Mouse (Mus musculus) macrophage (primary cell): ENCODE data around the gene Arhgef33. TPM values are rescaled to one million over a fixed set of nuclear protein-coding genes. Genes with fewer than 3 reads are reported as not detected.
"Not testable (repeated sequence)": the region's sequence is repeated elsewhere in the genome, so short reads cannot be mapped to it uniquely, and the experiment has no call there.

Source experiments
- H3K27ac ChIP-seq: fragments of 350-480 bp; formaldehyde crosslinking; 2 replicates; pipeline ENCODE4 v1.9.0; 2021
- H3K36me3 ChIP-seq: fragments of 350-480 bp; formaldehyde crosslinking; 2 replicates; pipeline ENCODE4 v1.9.0; 2021; ENCODE audit errors: inconsistent target
- H3K4me3 ChIP-seq: fragments of 350-480 bp; formaldehyde crosslinking; 2 replicates; pipeline ENCODE4 v1.9.0; 2021; ENCODE audit errors: inconsistent target
- H3K79me2 ChIP-seq: fragments of 350-480 bp; formaldehyde crosslinking; 2 replicates; pipeline ENCODE4 v1.9.0; 2021; ENCODE audit errors: inconsistent target
- WGBS: methylation state at CpG from one replicate; pipeline ENCODE4 v1.1.7; 2026; ENCODE audit warnings: inconsistent platforms; ENCODE audit not compliant: missing documents; 5-methylcytosine and 5-hydroxymethylcytosine counted together
- polyA plus RNA-seq: library from polyadenylated mRNA; stranded (reverse); fragments of 250-400 nt; gene quantifications from 3 replicates; pipeline ENCODE4 v1.2.4, GENCODE M21; 2018; ENCODE audit warnings: inconsistent platforms
- total RNA-seq, 78 experiments: library from RNA; depleted of rRNA; stranded (reverse); fragments of 250-400 nt; gene quantifications; 1 replicate in 9 of 78; 2 replicates in 24 of 78; 3 replicates in 43 of 78; 4 replicates in 2 of 78; pipeline ENCODE4 v1.2.4; 2018; ENCODE audit warnings: inconsistent platforms in 56 of 78

Arhgef33 gene
- not detected for total RNA-seq (2018; cell fraction: chromatin; rRNA removed)
- total RNA-seq (2018; cell fraction: cytosol; rRNA removed), result under 1 TPM in 4 of 26 experiments, not detected in 22; 0.17 to 0.36 (median 0.30) TPM
- total RNA-seq (2018; cell fraction: nucleus; rRNA removed), result 1 to 10 TPM in 1 of 26 experiments, not detected in 25; 1.2 TPM
- polyA plus RNA-seq, result 0.32 TPM in 1 of 3 replicates, not detected in the others

DNA sequence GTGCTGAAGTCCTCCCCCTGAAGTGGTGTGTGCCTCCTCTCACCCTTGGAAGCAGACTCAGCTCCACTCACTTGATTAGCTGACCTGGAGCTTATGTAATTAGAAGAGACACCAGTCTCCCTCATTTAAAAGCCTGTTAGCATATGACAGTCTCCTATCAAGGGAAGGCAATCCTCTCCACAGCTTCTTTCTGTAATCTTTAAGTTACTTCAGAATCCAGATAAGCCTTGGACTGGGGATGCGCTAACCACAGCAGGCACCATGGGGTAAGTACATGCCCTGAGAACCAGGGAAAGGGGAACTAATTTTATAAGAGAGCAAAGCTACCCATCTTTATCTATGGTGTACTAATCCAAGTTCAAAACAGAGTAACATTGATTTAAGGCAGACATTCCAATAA is at the start of gene Arhgef33:
Gene Arhgef33, plus strand, starts transcription at position 157 of the 400 bp plus-strand sequence.
- Histone ChIP-seq H3K4me3 (no peak within 1 kb of the TSS), H3K36me3 (no peaks in the 10 kb centered on the region), H3K79me2 (no peaks in the 10 kb centered on the region), H3K27ac (no peak within 1 kb of the TSS)
- WGBS, result 100% methylated on average over 1 of the region's 1 CpGs

DNA sequence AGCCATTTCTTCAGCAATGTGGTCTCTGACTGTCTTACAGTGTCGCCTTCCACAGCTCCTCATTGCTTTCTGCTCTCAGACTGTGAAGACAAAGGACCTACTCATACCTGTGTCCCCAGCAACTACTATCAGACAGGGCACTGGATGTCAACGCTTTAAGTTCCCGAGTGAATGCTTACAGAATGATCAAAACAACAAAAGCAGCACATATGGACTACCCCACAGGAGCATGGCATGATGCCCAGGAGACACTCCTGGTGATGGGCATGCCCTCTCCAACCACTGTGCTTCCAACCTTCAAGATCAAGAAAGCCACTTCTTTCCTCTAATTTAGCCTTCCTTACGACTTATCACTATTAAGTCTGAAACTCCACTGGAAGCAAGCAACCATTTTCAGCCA is 40.1 kb upstream of the Arhgef33 start:
- WGBS, result 94% methylated on average over 4 of the region's 4 CpGs
- Histone ChIP-seq H3K36me3 (peaks cover 65% of the 10 kb centered on the region), H3K27ac (no peak overlapping the region), H3K4me3 (no peak overlapping the region), H3K79me2 (no peaks in the 10 kb centered on the region)

DNA sequence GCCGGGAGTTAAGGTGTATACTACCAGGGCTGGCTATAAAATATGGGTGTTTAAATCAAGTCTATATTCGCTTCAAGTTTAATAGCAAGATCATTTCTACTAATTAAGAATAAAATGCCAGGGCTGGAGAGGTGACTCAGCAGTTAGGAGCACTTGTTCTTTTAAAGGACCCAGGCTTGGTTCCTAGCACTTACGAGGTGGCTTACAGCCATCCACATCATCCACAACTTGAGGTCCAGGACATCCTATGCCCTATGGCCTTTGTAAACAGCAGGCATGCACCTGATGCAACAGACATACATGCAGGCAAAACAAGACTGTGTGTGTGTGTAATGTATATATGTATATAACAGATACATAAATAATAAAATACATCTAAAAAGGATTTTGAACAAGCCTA is 39.1 kb upstream of the Arhgef33 start:
- 93% methylated on average over 3 of the region's 3 CpGs for WGBS
- Histone ChIP-seq H3K4me3 (no peak overlapping the region), H3K27ac (no peak overlapping the region), H3K79me2 (no peaks in the 10 kb centered on the region), H3K36me3 (peaks cover 75% of the 10 kb centered on the region)

DNA sequence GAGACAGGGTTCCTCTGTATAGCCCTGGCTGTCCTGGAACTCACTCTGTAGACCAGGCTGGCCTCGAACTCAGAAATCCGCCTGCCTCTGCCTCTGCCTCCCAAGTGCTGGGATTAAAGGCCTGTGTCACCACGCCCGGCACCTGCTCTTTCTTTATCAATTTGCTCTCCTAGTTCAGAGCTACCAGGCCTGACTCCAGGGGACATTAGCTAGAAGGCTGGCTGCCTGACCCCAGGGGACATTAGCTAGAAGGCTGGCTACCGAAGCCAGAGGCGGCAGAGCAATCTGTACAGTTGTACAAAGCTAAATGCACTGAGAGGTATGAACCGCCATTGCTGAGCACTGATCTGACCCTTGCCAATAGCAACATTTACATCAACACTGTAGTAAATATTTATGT is 36.6 kb upstream of the Arhgef33 start:
- not testable (repeated sequence) for H3K27ac ChIP-seq, H3K79me2 ChIP-seq, H3K4me3 ChIP-seq
- WGBS, result 96% methylated on average over 7 of the region's 7 CpGs
- peaks cover 75% of the 10 kb centered on the region for H3K36me3 ChIP-seq

DNA sequence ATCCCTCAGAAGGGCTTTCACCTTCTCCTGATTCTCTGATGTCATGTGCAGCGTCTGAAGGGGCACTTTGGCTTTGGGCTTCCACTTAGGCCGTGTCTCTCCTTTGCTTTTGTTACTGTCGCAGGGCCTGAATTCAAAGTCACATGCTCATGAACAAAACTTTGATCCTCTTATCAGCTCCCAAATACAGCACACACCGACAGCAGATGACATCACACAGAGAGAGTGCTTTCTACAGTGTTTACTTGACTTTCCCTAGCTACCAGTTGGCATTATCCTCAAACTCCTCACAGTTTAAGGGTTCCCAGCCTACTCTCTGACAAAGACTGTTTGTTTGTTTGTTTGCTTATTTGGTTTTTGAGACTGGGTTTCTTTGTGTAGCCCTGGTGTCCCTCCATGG is 29.0 kb upstream of the Arhgef33 start:
- WGBS, result 95% methylated on average over 4 of the region's 4 CpGs

DNA sequence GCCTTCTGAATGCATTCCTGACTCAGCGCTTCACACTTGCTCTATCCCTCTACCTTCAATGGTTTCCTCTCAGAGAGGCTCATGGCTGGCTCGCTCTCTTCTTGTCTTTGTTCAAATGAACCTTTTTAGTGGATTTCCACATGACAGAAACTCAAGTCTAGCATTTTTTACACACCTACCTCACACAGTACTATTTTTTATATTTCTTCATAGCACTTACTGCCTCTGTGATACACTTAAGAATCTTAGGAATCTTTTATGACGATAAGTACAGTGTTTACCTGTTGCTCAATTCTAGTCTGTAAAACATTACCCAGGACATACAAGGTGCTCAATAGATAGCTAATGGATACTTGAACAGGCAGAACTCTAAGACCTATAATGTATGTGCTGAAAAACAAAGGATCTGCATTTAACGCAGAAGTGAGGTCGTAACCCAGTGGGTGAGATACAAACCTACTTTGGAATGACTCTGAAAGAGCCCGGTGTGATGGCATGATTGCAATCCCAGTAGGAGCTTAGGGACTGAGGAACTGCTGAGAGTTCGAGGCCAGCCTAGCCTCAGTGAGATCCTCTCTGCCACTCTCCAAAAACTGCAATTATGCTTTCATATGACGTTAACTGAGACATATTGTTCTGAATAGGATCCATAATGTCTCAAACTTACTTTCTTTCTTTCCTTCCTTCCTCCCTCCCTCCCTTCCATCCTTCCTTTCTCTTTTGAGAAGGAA is 27.7 kb upstream of the Arhgef33 start:
- WGBS, result 94% methylated on average over 8 of the region's 8 CpGs
- Histone ChIP-seq H3K79me2 (peaks cover 20% of the 10 kb centered on the region; the same call in 1 of the 2 replicates), H3K27ac (no peak overlapping the region), H3K36me3 (peaks cover 43% of the 10 kb centered on the region; the same call in 1 of the 2 replicates), H3K4me3 (no peak overlapping the region)

More for the DNA sequence above, 29.0 kb upstream of the Arhgef33 start:
- peaks cover 55% of the 10 kb centered on the region; the same call in 1 of the 2 replicates for H3K36me3 ChIP-seq
- H3K79me2 ChIP-seq, result peaks cover 8% of the 10 kb centered on the region; the same call in 1 of the 2 replicates
- no peak overlapping the region for H3K27ac ChIP-seq
- no peak overlapping the region for H3K4me3 ChIP-seq

DNA sequence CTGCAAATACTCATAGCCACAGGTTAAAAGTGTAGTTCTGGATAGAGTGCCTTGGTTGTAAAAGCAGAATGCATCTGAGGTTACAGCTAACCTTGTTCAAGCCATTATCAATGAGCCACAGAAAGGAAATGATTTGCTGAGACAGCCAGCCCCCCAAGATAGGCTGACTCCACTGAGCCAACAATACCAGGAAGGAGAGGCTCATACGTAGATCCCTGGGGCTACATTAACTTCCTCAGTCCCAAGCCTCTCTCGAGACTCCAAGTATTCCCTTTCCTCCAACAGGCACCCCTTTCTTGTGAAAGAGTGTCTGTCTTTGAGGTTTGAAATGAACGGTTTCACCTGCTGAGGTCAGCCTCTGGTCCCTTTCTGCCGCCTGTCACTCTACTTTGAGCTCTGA is 22.8 kb upstream of the Arhgef33 start:
- 88% methylated on average over 4 of the region's 4 CpGs for WGBS
- Histone ChIP-seq H3K4me3 (no peak overlapping the region), H3K36me3 (peaks cover 16% of the 10 kb centered on the region; the same call in 1 of the 2 replicates), H3K27ac (no peak overlapping the region), H3K79me2 (peaks cover 35% of the 10 kb centered on the region; the same call in 1 of the 2 replicates)

DNA sequence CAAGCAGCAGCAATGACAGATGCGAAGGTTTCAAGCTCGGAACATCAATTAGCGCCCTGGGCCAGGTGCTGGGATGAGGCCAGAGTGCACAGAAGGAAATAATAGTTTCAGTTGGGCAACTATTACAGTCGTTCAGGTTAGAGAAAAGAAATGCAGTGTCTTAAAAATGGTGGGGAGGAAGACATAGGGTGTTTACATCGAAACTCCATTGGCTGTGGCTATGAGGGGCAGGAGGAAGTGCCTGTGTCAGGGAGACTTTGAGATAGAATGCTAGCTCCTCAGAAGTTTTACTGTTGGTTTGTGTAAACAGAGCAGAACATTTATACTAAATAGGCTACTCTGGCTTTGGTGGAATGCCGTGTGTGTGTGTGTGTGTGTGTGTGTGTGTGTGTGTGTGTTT is 19.2 kb upstream of the Arhgef33 start:
- 59% methylated on average over 6 of the region's 6 CpGs for WGBS
- H3K36me3 ChIP-seq, result no peaks in the 10 kb centered on the region
- H3K4me3 ChIP-seq, result no peak overlapping the region
- H3K27ac ChIP-seq, result no peak overlapping the region
- H3K79me2 ChIP-seq, result peaks cover 33% of the 10 kb centered on the region; the same call in 1 of the 2 replicates

DNA sequence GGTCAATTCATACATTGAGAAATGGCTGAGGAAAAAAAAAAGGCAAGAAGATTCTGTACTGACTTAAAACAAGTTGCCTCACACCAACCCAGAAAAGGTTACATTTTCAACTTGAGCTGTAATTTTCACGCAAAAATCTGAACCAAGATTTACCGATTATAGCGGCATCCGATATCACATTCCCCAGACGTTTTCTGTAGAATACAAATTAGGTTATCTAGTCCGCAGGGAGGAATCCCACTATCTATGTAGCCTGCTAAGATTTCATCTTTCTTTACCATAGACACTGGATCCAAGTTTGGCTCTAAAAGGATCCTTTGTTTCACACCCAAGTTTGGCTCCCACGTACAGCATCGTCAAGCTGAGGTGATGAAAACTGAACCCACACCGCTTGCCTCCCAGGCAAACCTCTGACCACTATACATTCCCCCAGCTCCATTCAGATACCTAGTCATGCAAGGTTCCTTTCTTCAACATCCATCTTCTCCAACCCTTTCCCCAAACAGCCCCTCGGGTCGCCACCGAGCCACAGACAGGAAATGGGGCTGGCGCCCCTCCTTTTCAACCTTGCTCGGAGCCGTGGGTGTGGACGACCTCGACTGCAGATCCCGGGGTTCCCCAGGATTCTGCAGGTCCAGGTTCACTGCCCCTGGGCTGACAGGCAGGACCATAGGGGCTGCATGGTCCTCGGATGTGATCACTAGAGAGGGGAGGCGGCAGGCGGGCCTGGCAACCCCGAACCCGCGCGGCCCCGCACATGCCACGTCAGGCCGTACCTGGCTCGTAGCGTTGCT is 17.7 kb upstream of the Arhgef33 start:
- peaks cover 19% of the 10 kb centered on the region; the same call in 1 of the 2 replicates for H3K79me2 ChIP-seq
- no peak overlapping the region for H3K27ac ChIP-seq
- 3% methylated on average over 29 of the region's 30 CpGs for WGBS
- peak overlapping the region; percentile 93 for H3K4me3 ChIP-seq
- H3K36me3 ChIP-seq, result no peaks in the 10 kb centered on the region

DNA sequence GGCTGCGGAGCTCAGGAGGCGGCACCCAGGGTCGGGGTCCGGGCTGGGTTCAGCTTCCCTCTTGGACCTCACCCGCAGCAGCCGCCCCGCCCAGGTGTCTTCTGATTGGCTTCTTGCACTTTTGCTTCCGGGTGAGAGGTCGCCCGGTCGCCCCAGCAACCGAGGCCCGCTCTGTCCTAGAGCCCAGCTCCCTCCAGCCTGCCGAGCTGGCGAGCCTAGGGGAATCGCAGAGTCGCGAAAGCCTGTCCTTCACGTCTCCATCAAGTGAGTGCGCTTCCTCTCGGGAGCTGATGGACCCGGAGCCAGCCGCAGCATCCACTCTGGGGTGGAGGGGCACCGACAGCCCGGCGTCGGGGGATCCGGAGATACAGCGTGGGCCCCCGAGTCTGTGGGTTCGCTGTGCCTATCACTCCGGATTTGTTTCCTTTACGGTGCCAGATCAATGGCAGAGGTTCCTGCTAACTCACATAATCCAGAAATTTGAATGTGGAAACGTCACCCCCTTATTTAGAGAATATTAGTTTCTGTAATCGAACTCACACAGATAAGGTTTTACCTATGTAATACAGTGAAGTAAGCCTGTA is 17.0 kb upstream of the Arhgef33 start, which contains the start of the genes Morn2 and Dhx57:
Gene Morn2, plus strand, starts transcription at position 130 of the 584 bp plus-strand sequence.
Gene Dhx57, minus strand, starts transcription at position 403 of the 584 bp plus-strand sequence.
- 1% methylated on average over 35 of the region's 35 CpGs for WGBS
- no peaks in the 10 kb centered on the region for H3K36me3 ChIP-seq
- H3K27ac ChIP-seq, result no peak within 1 kb of the TSS
- peak within 1 kb of the TSS; percentile 93 for H3K4me3 ChIP-seq
- peaks cover 16% of the 10 kb centered on the region; the same call in 1 of the 2 replicates for H3K79me2 ChIP-seq

DNA sequence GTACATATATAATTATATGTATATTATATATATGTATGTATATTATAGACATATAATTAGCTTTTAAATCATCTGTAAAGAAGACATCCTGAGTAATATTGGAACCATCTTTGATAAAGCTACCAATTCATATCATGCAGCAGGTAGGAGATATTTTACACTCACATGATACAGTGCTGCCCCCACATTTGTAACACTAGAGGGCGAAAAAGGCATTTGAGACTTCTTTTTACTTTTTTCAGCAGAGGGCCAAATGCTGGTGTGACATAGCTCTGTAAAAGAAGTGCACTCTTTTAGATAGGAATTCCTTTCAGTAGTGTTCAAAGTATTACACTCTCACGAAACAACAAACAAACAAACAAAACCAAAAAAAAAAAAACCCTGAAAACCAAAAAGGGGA is 16.1 kb upstream of the Arhgef33 start:
- Histone ChIP-seq H3K79me2 (peaks cover 16% of the 10 kb centered on the region; the same call in 1 of the 2 replicates), H3K27ac (no peak overlapping the region), H3K4me3 (no peak overlapping the region), H3K36me3 (no peaks in the 10 kb centered on the region)
- 33% methylated on average over 2 of the region's 2 CpGs for WGBS

DNA sequence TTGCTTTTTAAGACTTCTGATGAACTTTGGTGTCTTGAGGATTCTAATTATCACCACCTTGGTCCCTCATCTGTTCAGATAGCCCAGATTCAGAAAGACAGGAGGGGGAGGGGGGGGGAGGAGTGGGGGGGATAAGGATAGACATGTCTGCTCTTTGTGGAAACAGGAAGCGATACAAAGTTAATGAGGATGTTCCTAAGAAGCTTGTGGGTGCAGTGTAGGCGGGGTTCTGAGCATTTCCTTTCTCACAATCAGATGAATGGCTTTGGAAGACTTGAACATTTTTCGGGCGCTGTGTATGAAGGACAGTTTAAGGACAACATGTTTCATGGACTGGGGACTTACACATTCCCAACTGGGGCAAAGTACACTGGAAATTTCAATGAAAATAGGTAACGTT is 11.9 kb upstream of the Arhgef33 start:
- Histone ChIP-seq H3K4me3 (no peak overlapping the region), H3K79me2 (no peaks in the 10 kb centered on the region), H3K36me3 (no peaks in the 10 kb centered on the region), H3K27ac (no peak overlapping the region)
- WGBS, result 61% methylated on average over 5 of the region's 5 CpGs

DNA sequence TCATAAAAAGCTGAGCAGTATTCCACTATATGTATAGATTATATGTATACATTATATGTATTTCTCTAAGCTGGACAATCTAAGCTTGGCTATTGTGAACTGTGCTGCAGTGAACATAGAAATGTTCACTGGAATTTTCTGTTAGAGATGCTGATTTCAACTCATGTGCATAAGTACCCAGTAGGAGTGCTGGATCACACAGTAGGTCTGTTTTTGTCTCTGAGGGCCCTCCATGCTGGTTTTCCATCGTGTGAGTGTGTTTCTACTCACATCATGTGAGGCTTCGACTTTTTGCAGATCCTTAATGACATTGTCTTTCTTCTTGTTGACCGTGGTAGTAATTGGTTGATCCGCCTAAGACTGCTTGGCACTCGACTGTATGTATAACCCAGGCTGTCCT is 8.4 kb upstream of the Arhgef33 start:
- no peak overlapping the region for H3K4me3 ChIP-seq
- H3K36me3 ChIP-seq, result no peaks in the 10 kb centered on the region
- WGBS, result 94% methylated on average over 5 of the region's 5 CpGs

DNA sequence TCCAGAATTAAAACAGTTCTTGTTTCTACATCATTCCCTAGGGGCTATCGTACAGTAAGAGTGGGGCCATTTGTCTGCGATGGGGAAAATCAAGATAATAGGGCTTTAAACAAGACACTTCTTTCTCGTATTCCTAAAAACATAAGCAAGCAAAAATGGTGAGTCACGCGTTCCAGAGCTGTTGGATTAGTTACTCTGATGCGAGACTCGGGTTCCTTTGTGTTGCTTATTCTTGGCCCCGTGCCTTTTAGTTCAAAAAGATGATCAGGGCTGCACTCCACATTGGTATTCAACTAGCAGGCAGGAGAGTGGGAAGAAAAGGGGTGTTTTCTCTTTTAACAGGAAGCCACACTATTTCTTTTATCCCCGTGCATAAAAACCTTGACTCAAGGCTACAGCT is 4.6 kb downstream of the Arhgef33 start:
- Histone ChIP-seq H3K79me2 (no peaks in the 10 kb centered on the region), H3K36me3 (no peaks in the 10 kb centered on the region), H3K4me3 (no peak overlapping the region), H3K27ac (no peak overlapping the region)
- WGBS, result 90% methylated on average over 9 of the region's 9 CpGs

More for the DNA sequence above, 8.4 kb upstream of the Arhgef33 start:
- H3K27ac ChIP-seq, result no peak overlapping the region
- no peaks in the 10 kb centered on the region for H3K79me2 ChIP-seq
